Mouse (Mus musculus) myocyte (in vitro differentiated cells): ENCODE measurements around the gene Daglb. TPM values are rescaled to one million over a fixed set of nuclear protein-coding genes. Genes with fewer than 3 reads are reported as not detected.

Experiments used
- H3K27me3 ChIP-seq: one replicate; pipeline ENCODE4 v1.6.1; 2011; ENCODE audit not compliant: control insufficient read depth, insufficient read depth, insufficient read length
- H3K36me3 ChIP-seq: one replicate; pipeline ENCODE4 v1.6.1; 2011; ENCODE audit not compliant: control insufficient read depth, insufficient read depth
- H3K4me2 ChIP-seq: one replicate; pipeline ENCODE4 v1.6.1; 2011; ENCODE audit warnings: low read depth, control low read depth
- H3K4me3 ChIP-seq: one replicate; pipeline ENCODE4 v1.5.1; 2011; ENCODE audit warnings: mild to moderate bottlenecking, control low read depth, moderate library complexity
- H3K79me2 ChIP-seq: one replicate; pipeline ENCODE4 v1.6.1; 2011; ENCODE audit not compliant: control insufficient read depth, insufficient read depth
- H3ac ChIP-seq: one replicate; pipeline ENCODE4 v1.6.1; 2011; ENCODE audit not compliant: control insufficient read depth, insufficient read length
- CEBPB ChIP-seq: IDR thresholded peaks from 2 replicates; pipeline ENCODE4 v1.6.1; 2011; ENCODE audit warnings: mild to moderate bottlenecking, moderate library complexity; ENCODE audit not compliant: poor library complexity, insufficient read depth, severe bottlenecking
- E2F4 ChIP-seq: IDR thresholded peaks from one replicate; pipeline ENCODE4 v1.6.1; 2011; ENCODE audit warnings: mild to moderate bottlenecking, control low read depth, moderate library complexity; ENCODE audit not compliant: insufficient read depth
- MAX ChIP-seq: IDR thresholded peaks from one replicate; pipeline ENCODE4 v1.6.1; 2011; ENCODE audit warnings: low read depth, mild to moderate bottlenecking, control low read depth
- MYOD1 ChIP-seq, 3 experiments: IDR thresholded peaks; one replicate each; pipeline ENCODE4 v1.6.1; 2011; ENCODE audit warnings: control low read depth in 2 of 3, low read depth in 2 of 3, mild to moderate bottlenecking in 2 of 3, moderate library complexity in 1 of 3; ENCODE audit not compliant: insufficient read length in 2 of 3, control insufficient read depth in 1 of 3
- MYOG ChIP-seq, 3 experiments: IDR thresholded peaks; one replicate each; pipeline ENCODE4 v1.6.1; 2011; ENCODE audit warnings: control low read depth in 2 of 3, low read depth in 2 of 3, mild to moderate bottlenecking in 2 of 3; ENCODE audit not compliant: insufficient read length in 2 of 3, control insufficient read depth in 1 of 3, insufficient read depth in 1 of 3
- POLR2A ChIP-seq: IDR thresholded peaks from one replicate; pipeline ENCODE4 v1.6.1; 2011; ENCODE audit warnings: low read depth, mild to moderate bottlenecking, control low read depth, moderate library complexity; ENCODE audit not compliant: insufficient read length
- POLR2AphosphoS2 ChIP-seq: IDR thresholded peaks from one replicate; pipeline ENCODE4 v1.6.1; 2011; ENCODE audit warnings: low read depth, control low read depth; ENCODE audit not compliant: insufficient read length
- REST ChIP-seq: IDR thresholded peaks from one replicate; pipeline ENCODE4 v1.6.1; 2011; ENCODE audit warnings: mild to moderate bottlenecking, control low read depth, moderate library complexity; ENCODE audit not compliant: insufficient read depth, insufficient read length
- SRF ChIP-seq: IDR thresholded peaks from one replicate; pipeline ENCODE4 v1.6.1; 2011; ENCODE audit warnings: low read depth; ENCODE audit not compliant: control insufficient read depth, insufficient read length
- TCF12 ChIP-seq: IDR thresholded peaks from one replicate; pipeline ENCODE4 v1.6.1; 2011; ENCODE audit warnings: mild to moderate bottlenecking, control low read depth; ENCODE audit not compliant: poor library complexity, insufficient read depth, severe bottlenecking
- TCF3 ChIP-seq: IDR thresholded peaks from one replicate; pipeline ENCODE4 v1.6.1; 2011; ENCODE audit warnings: low read depth, control low read depth; ENCODE audit not compliant: insufficient read length
- USF1 ChIP-seq: IDR thresholded peaks from one replicate; pipeline ENCODE4 v1.6.1; 2011; ENCODE audit warnings: low read depth, mild to moderate bottlenecking, control low read depth, moderate library complexity
- polyA plus RNA-seq: library from polyadenylated mRNA; unstranded; fragments of >200 nt; fragmentation: generic; extraction: Trizol; gene quantifications from one replicate; pipeline ENCODE4 v1.2.1, GENCODE M21; 2012; ENCODE audit warnings: missing spikeins

Daglb gene
- polyA plus RNA-seq, 1 experiment = 3.9 TPM

DNA sequence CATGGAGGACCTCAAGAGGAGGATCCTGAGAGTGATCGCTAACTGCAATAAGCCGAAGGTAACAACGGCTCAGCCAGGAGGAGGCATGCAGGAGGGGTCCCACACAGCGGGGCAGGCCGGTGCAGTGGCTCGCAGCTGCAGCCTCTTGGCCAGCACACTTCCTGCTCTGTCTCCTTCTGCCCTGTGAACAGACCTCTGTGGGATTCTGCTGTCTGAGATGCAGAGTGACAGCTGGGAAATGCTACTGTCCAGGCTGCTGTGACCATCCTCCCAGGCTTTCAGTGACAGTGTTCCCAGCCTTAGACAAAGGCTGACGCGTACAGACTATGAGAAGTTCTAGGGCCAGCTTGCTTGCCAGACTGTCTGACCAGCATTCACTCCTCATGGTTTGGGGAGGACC is 36.8 kb downstream of the Daglb start:
- Histone ChIP-seq H3K79me2 (no peaks in the 10 kb centered on the region), H3ac (no peak overlapping the region), H3K4me2 (no peak overlapping the region), H3K4me3 (no peak overlapping the region), H3K36me3 (peaks cover 3% of the 10 kb centered on the region), H3K27me3 (no peaks in the 10 kb centered on the region)
- TF ChIP-seq E2F4 (no peak), POLR2AphosphoS2 (peak; percentile 66)

DNA sequence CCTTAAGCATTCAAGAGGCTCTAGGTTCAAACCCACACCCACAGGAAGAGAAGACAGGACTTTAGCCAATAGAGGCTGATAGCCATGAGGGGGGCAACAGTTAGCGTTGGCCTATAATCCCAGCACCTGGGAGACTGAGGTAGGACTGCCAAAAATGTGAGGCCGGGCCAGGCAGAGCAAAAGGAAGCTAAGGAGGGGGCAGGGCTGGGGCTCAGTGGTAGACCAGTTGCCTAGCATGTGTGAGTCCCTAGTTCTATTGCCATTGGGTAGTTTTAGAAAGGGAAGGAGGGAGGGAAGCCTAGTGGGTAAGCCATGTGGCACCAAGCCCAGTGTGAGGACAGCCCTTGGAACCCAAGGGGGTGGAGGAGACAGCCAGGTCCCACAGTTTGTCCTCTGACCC is 37.3 kb downstream of the Daglb start:
- no peak overlapping the region for H3K4me3 ChIP-seq
- no peak overlapping the region for H3K4me2 ChIP-seq
- no peaks in the 10 kb centered on the region for H3K27me3 ChIP-seq
- no peaks in the 10 kb centered on the region for H3K79me2 ChIP-seq
- H3K36me3 ChIP-seq = peaks cover 3% of the 10 kb centered on the region
- no peak overlapping the region for H3ac ChIP-seq
- TF ChIP-seq POLR2AphosphoS2 (peak; percentile 21), MAX (no peak)

DNA sequence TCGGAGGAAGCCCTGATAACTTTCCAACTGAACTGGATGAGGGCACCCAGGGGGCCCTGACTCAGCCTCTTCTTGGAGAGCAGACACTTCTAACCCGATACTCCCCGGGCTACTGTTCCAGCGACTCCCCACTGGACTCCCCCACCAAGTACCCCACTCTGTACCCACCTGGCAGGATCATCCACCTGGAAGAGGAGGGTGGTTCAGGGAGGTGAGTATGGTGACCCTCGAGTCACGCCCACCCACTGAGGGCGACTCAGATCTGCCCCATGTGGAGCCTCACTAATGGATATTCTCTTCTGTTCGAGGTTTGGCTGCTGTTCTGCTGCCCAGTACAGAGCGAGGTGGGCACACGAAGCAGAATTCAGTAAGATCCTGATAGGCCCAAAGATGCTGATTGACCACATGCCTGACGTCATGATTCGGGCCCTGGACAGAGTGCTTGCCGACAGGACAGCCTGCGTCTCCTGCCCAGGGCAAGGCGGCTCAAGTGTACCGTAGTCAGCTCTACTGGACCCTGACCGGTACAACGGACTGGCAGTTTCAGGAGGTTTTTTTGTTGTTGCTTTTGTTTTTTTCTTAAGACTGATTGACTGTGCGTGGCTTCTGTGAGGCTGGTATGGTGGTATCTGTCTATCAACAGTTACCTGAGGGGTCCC is 38.6 kb downstream of the Daglb start:
- Histone ChIP-seq H3K36me3 (peaks cover 3% of the 10 kb centered on the region), H3ac (no peak overlapping the region), H3K4me3 (no peak overlapping the region), H3K4me2 (no peak overlapping the region), H3K27me3 (no peaks in the 10 kb centered on the region), H3K79me2 (peaks cover 4% of the 10 kb centered on the region)
- no peak for TF ChIP-seq REST
- peak; percentile 75 for TF ChIP-seq POLR2AphosphoS2

DNA sequence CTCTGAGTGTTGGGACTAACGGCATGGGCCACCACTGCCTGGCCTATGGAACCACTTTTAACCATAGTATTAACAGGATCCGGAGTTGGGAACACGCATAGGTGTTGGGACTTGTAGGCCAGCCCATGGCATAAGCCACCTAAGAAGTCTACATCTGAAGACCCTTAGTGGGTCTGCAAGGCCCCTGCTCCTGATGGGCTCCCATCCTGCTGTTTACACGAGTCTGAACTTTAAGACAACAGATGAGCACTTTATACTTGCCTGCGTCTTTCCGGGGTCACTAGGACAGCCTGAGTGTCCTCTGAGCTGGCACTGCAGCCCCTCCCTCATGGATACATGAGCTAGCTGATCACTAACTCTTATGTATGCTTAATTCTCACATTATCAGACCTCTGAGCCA is 39.4 kb downstream of the Daglb start:
- Histone ChIP-seq H3K36me3 (peaks cover 3% of the 10 kb centered on the region), H3K27me3 (no peaks in the 10 kb centered on the region), H3K4me3 (no peak overlapping the region), H3K4me2 (no peak overlapping the region), H3ac (no peak overlapping the region), H3K79me2 (peaks cover 11% of the 10 kb centered on the region)
- TF ChIP-seq CEBPB (no peak), POLR2AphosphoS2 (peak; percentile 24)

DNA sequence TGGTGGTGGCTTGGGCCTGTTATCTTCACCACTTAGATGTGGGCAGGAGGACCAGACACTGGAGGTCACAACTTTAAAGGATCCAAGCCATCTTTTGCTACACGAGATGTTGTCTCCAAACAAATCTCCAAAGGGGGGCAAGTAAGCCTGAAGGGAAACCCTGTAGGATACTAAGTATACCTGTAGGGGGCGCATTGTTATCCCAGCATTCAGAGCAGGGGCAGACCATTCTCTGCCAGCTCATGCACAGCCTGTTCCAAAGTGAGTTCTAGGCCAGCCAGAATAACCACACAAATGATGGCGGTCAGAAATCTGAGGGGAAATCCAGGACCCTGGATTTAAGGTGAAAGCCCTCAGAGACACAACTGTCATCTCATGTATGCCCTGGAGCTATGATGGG is 40.1 kb downstream of the Daglb start:
- peaks cover 3% of the 10 kb centered on the region for H3K36me3 ChIP-seq
- H3K27me3 ChIP-seq = no peaks in the 10 kb centered on the region

DNA sequence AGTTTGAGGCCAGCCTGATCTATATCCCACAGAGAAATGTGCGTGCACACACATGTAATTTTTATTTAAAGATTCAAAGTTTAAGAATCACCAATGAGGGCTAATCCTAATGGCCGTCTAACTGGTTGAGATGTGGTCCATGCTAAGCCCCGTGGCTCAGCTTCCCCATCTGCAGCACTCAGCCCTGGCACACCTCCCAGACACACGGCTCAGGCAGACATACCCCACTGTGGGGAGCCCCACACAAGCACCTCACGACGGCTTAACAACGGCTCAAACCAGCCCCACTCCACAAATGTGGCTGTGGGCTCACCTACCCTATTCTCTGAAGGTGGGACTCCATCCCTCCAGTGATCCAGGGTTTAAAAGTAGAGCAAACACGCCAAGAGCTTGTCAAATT is 40.7 kb downstream of the Daglb start:
- Histone ChIP-seq H3K27me3 (no peaks in the 10 kb centered on the region), H3K36me3 (peaks cover 3% of the 10 kb centered on the region), H3K4me3 (no peak overlapping the region), H3K79me2 (peaks cover 22% of the 10 kb centered on the region), H3ac (no peak overlapping the region), H3K4me2 (no peak overlapping the region)
- TF ChIP-seq MAX (no peak), REST (no peak), TCF12 (no peak), TCF3 (no peak), POLR2AphosphoS2 (no peak), CEBPB (no peak), POLR2A (no peak), MYOD1 (IDR thresholded peaks at IDR 0.05; ENCODE audit: control insufficient read depth in 1 of 3, insufficient read length in 2 of 3, low read depth in 2 of 3) (no peak), E2F4 (no peak), SRF (no peak), MYOG (IDR thresholded peaks at IDR 0.05; ENCODE audit: control insufficient read depth in 1 of 3, insufficient read depth in 1 of 3, insufficient read length in 2 of 3, low read depth in 2 of 3) (no peak), USF1 (no peak)

More for the DNA sequence above, 40.1 kb downstream of the Daglb start:
- H3K4me2 ChIP-seq = no peak overlapping the region
- no peak for TF ChIP-seq POLR2AphosphoS2
- TF ChIP-seq MAX = no peak
- no peak overlapping the region for H3K4me3 ChIP-seq
- peaks cover 16% of the 10 kb centered on the region for H3K79me2 ChIP-seq
- no peak overlapping the region for H3ac ChIP-seq
